Mouse (Mus musculus): ENCODE results near the gene Anks3. TPM values are rescaled to one million over a fixed set of nuclear protein-coding genes. Genes with fewer than 3 reads are reported as not detected.

Anks3 gene
- total RNA-seq, 2 experiments from 2014 or later = 9.5 to 25.4 TPM

DNA sequence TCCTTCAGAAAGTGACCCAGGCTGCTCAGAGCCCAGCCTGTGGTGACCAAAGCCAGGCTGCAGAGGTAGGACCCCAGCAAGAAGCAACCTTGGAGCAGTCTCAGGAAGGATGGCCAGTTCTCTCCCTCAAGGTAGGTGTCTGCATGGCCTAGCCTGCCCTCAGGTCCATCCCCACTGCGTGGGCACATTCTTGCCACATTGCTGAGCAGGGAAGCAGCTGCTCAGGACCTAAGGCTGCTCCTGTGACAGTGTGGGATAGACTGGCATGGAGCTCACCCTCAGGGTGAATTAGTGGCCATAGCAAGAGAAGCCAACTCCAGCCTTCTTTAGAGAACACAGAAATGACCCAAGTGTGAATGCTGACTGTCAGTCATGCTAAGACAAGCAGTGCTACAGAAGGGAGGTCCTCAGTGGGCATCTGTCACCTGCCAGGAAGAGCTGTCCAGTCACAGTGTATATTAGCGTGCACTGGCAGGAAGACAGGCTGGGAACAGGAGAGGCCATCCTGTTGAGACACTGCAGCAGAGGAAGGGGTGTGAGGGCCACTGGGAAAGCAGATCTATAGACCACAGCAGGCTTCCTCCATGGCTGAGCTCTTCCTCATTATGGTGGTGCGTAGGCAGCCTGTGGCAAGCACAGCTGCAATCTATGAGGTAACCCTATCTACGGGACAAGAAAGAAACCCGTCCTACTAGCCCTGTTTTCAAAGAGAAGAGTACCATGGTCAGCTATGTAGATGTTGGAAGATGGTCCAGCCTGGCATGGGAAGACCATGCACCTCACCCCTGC, 5.2 kb upstream of the Anks3 start:
- ATAC-seq (replicated peaks; ENCODE audit: low FRiP score, low TSS enrichment, poor library complexity, severe bottlenecking) = no peak

GRCm38 (mm10) chr16:4968426-4968825, 4.4 kb upstream of the Anks3 start:
- no peak for ATAC-seq (replicated peaks; ENCODE audit: low FRiP score, low TSS enrichment, poor library complexity, severe bottlenecking)

- no peak for ATAC-seq (replicated peaks; ENCODE audit: low FRiP score, low TSS enrichment, poor library complexity, severe bottlenecking)
Observed at GRCm38 (mm10) chr16:4965392-4966129, 1.6 kb upstream of the Anks3 start.

DNA sequence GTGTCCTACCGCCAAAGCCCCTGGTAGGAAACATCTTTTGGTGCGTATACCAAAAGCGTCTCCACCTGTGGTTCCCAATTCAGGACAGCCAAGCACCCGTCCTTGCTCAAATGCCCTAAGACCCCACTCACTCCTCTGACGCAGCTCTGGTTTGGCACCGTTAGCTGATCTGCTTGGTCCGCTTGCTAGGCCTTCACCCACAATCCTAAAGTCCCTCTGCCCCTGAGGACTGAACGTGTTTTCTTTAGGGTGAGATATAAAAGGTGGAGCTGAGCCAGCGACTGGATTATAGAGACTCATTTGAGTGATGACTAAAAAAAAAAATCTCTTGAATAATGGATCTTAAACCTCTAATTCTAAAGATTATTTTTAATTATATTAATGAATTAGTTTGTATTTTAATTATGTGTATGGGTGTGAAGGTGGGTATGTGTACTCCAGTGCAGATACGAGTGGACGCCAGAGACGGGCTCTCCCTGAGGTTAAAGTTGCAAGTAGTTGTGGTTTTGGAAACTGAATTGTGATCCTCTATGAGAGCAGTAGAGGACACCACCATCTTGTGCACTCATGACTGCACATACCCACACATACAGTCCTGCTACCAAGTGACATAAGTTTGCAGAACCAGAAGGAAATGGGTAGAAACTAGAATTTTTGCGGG, 856 bp upstream of the Anks3 start:
- peak; percentile 16; the same call in 1 of the 2 replicates for ATAC-seq (replicated peaks; ENCODE audit: low FRiP score, low TSS enrichment, poor library complexity, severe bottlenecking)

DNA sequence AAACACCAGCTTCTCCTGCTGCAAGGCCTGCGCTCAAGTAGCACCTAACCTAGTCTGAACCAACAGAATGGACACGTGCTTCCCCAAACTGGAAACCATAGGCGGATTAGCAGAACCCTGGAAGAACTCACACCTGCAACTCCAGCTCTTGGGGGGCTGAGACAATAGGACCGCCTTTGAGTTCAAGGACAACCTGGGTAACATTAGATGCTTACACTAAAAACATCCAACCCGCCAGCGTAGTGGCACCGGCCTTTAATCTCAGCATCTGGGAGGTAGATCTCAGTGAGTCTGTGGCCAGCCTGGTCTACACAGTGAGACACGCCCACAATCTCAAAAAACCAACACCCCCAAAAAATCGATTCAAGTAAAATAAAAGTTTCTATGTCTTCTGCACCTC, 659 bp downstream of the Anks3 start:
- ATAC-seq (replicated peaks; ENCODE audit: low FRiP score, low TSS enrichment, poor library complexity, severe bottlenecking) = no peak

DNA sequence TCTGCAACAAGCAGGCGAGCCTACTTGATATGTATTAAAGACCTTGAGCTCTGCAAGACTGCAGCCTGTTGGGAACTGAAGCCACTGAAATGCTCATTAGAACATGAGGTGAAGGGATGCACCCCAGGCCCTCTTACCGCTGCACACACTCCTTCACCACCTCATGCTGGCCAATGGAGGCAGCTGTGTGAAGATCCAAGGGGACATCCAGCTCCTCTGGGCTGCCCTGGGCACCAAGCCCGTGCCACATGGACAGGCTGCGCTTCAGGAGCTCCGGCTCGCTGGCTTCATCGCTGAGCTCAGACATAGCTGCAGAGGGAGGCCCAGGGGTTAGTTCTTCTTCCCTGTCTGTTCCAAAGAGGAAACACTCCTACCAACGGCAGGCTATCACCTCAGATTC, 3.7 kb downstream of the Anks3 start:
- no peak for ATAC-seq (replicated peaks; ENCODE audit: low FRiP score, low TSS enrichment, poor library complexity, severe bottlenecking)

DNA sequence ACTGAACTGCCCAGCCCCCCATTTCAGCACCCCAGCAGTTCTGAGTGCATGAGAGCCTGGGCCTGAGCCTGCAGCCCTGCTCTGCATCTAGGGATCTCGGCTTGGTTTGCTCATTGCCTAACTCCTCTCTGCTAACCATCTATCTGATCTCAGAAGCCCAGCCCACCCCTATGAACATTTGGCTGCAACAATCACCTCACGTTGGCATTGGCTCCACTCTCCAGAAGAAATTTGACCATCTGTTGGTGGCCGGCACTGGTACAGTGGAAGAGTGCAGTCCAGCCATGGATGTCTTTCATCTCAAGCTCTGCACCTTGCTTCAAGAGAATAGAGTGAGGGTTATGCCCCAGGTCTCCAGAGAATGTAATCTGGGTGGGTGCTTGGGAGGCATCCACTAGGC, 6.6 kb downstream of the Anks3 start:
- ATAC-seq (replicated peaks; ENCODE audit: low FRiP score, low TSS enrichment, poor library complexity, severe bottlenecking) = no peak

DNA sequence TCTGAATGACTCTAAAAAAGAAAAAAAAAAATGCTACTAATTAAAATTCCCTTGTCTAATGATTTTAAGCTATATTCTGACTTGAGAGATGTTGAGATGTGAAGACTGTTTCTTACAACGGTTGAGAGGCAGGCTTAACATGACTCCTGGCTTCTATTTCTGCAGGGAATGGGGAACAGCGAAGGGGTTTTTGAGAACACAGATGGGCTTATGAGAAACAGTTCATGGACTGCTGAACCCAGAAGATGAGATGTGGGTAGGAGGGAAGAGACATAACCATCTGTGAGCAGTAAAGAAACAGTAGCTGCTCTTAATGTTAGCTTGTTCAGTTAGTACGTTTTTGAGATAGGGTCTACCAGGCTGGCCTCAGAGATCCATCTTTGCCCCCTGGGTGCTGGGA, 7.4 kb downstream of the Anks3 start:
- no peak for ATAC-seq (replicated peaks; ENCODE audit: low FRiP score, low TSS enrichment, poor library complexity, severe bottlenecking)

GRCm38 (mm10) chr16:4947378-4947777, 16.6 kb downstream of the Anks3 start:
- no peak for ATAC-seq (replicated peaks; ENCODE audit: low FRiP score, low TSS enrichment, poor library complexity, severe bottlenecking)

DNA sequence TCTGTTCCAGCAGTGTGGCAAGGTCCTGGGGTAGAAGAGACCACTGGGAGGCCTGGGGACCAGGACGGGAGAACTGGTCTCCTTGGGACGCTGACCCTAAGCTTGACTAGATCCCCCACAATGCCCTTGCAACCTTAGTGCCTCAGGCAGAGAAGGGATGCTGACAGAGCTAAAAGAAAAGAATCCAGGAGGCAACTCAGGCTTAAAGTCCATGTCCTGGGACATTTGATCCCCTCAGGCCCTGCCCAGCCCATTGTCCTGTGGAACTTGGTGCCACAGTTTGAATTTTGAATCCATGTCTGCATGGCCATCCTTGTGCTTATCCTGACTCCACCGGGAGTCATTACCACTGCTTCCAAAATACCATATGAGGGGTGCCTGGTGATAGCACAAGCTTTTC, 17.9 kb downstream of the Anks3 start:
- no peak for ATAC-seq (replicated peaks; ENCODE audit: low FRiP score, low TSS enrichment, poor library complexity, severe bottlenecking)

DNA sequence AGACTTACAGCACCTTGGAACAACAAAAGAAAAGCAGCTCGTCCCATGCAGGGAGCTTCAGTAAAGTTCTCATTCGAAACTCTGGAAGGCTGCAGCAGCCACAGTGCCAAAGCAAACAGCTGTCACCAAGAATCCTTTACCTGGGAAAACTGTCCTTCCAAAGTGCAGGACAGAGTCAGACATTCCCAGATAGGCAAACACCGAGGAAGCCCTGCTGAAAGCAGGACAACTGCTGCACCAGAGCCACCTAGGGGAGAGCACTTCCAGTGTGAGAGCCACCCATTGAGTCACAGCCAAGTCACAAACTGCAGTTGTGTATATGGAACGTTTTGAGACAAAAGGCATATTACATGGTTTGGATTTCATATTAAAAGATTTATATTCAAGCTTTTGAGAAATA, 18.6 kb downstream of the Anks3 start:
- ATAC-seq (replicated peaks; ENCODE audit: low FRiP score, low TSS enrichment, poor library complexity, severe bottlenecking) = no peak

- no peak for ATAC-seq (replicated peaks; ENCODE audit: low FRiP score, low TSS enrichment, poor library complexity, severe bottlenecking)
Observed at GRCm38 (mm10) chr16:4943431-4943830, 20.6 kb downstream of the Anks3 start.

- no peak for ATAC-seq (replicated peaks; ENCODE audit: low FRiP score, low TSS enrichment, poor library complexity, severe bottlenecking)
Observed at GRCm38 (mm10) chr16:4942868-4943267, 21.1 kb downstream of the Anks3 start.

DNA sequence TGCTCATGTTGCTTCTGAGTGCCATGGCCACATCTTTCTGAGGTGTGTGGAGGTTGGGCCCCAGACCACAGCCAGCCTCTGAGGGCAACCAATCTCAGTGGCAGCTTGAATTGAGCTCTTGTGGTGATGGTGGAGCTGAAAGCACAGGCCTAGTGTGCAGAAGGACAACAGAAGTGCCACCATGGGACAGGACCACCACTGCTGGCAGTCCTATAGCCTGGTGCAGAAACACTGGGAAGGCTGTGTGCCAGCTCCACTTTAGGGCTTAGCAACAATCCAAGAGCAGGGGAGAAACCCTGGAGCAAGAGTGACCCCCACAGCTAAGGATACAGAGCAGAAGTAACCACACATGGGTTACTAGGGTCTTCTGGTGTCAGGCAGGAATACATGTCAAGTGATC, 23.0 kb downstream of the Anks3 start:
- ATAC-seq (replicated peaks; ENCODE audit: low FRiP score, low TSS enrichment, poor library complexity, severe bottlenecking) = no peak

GRCm38 (mm10) chr16:4940311-4940850, 23.6 kb downstream of the Anks3 start:
- no peak for ATAC-seq (replicated peaks; ENCODE audit: low FRiP score, low TSS enrichment, poor library complexity, severe bottlenecking)

- peak; percentile 63 for ATAC-seq (replicated peaks; ENCODE audit: low FRiP score, low TSS enrichment, poor library complexity, severe bottlenecking)
Observed at GRCm38 (mm10) chr16:4939412-4939811, 24.6 kb downstream of the Anks3 start.

DNA sequence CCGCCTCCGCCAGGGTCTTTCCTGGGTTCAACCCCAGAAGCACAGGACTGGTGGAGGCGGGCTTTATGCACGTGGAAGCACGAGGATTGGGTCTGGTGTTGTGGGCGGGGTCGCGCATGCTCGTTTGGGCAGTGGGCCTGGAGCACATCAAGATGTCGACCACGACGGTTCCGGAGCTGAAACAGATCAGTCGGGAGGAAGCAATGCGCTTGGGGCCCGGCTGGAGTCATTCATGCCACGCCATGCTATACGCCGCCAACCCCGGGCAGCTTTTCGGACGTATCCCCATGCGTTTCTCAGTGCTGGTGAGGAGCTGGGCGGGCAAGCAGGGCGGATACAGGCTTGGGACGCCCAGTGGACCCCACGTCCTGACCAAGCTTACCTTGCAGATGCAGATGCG, 25.0 kb downstream of the Anks3 start:
- ATAC-seq (replicated peaks; ENCODE audit: low FRiP score, low TSS enrichment, poor library complexity, severe bottlenecking) = peak; percentile 94

GRCm38 (mm10) chr16:4938461-4938860, 25.5 kb downstream of the Anks3 start, which contains the start of gene Nudt16l1:
Gene Nudt16l1 (plus strand): TSS chr16:4938761.
- no peak for ATAC-seq (replicated peaks; ENCODE audit: low FRiP score, low TSS enrichment, poor library complexity, severe bottlenecking)

GRCm38 (mm10) chr16:4937351-4938190, 26.4 kb downstream of the Anks3 start:
- ATAC-seq (replicated peaks; ENCODE audit: low FRiP score, low TSS enrichment, poor library complexity, severe bottlenecking) = no peak
